Mouse (Mus musculus) liver, adult 2 months (tissue): ENCODE data around the gene Mon2. TPM values are rescaled to one million over a fixed set of nuclear protein-coding genes. Genes with fewer than 3 reads are reported as not detected.
A peak's percentile ranks its signal among the peaks of the same experiment; 100 is the strongest.

Source experiments
- DNase-seq: peaks from one replicate; pipeline ENCODE4 v3.0.0-alpha.2; 2011; ENCODE audit warnings: low read depth, low spot score; ENCODE audit errors: extremely low read depth
- H3K27ac ChIP-seq: fragments of 200-500 bp; replicated peaks from 2 replicates; pipeline ENCODE4 v1.5.1; 2012; ENCODE audit warnings: low read depth, mild to moderate bottlenecking, control low read depth, inconsistent platforms, low read length; ENCODE audit not compliant: insufficient read depth
- H3K27me3 ChIP-seq: fragments of 200-500 bp; 2 replicates; pipeline ENCODE4 v1.6.1; 2012; ENCODE audit warnings: mild to moderate bottlenecking, moderate library complexity, low read length, inconsistent platforms; ENCODE audit not compliant: control insufficient read depth, insufficient read depth
- H3K36me3 ChIP-seq: fragments of 200-500 bp; 2 replicates; pipeline ENCODE4 v1.6.1; 2012; ENCODE audit warnings: low read length, inconsistent platforms; ENCODE audit not compliant: control insufficient read depth, insufficient read depth
- H3K4me1 ChIP-seq: fragments of 200-500 bp; 2 replicates; pipeline ENCODE4 v1.6.1; 2011; ENCODE audit warnings: low read length; ENCODE audit not compliant: control insufficient read depth, insufficient read depth
- H3K4me3 ChIP-seq: fragments of 200-500 bp; 2 replicates; pipeline ENCODE4 v1.5.1; 2011; ENCODE audit warnings: low read depth, mild to moderate bottlenecking, control low read depth, low read length, moderate library complexity; ENCODE audit not compliant: insufficient read depth
- H3K79me2 ChIP-seq: fragments of 200-500 bp; 2 replicates; pipeline ENCODE4 v1.6.1; 2012; ENCODE audit warnings: inconsistent platforms, mild to moderate bottlenecking, low read length, moderate library complexity; ENCODE audit not compliant: control insufficient read depth, insufficient read depth
- H3K9ac ChIP-seq: fragments of 200-500 bp; 2 replicates; pipeline ENCODE4 v1.6.1; 2012; ENCODE audit warnings: low read depth, mild to moderate bottlenecking, control low read depth, inconsistent platforms, low read length
- CTCF ChIP-seq: fragments of 200-500 bp; IDR thresholded peaks from 2 replicates; pipeline ENCODE4 v1.5.1; 2011; ENCODE audit warnings: low read depth, low read length, control low read depth
- POLR2A ChIP-seq: fragments of 200-500 bp; IDR thresholded peaks from 2 replicates; pipeline ENCODE4 v1.6.1; 2011; ENCODE audit warnings: low read length, control low read depth; ENCODE audit not compliant: insufficient read depth; ENCODE audit errors: extremely low read depth
- WGBS: fragments of 180-500 bp; shearing (Covaris S2); methylation state at CpG from one replicate; pipeline ENCODE4 v1.1.7; 2018; 5-methylcytosine and 5-hydroxymethylcytosine counted together
- polyA plus RNA-seq: library from polyadenylated mRNA; depleted of rRNA; stranded (reverse); fragments of >200 nt; gene quantifications from 2 replicates; pipeline ENCODE4 v1.2.3, GENCODE M21; 2012
- total RNA-seq: library from RNA; depleted of rRNA; stranded (reverse); fragments of >200 nt; gene quantifications from 2 replicates; pipeline ENCODE4 v1.2.3, GENCODE M21; 2014

Gene Mon2
- total and polyA plus RNA-seq, 2 experiments: 35.1 to 51.8 TPM

DNA sequence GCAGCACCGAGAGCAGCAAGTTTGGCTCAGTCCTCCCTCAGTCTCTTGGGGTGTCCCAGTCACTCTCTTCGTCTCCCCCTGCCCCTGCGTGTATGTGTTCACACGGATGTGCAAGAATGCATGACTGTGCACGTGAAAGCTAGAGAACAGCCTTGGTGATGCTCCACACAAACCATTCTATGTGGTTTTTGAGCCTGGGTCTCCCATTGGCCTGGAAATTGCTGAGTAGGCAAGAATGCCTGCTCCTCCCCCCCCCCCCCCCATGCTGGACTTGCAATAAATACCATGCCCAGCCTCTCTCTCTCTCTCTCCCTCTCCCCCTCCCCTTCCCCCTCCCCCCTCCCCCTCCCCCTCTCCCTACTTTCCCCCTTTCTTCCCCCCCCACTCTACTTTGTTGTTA, 117.6 kb downstream of the Mon2 start:
- WGBS: 93% methylated on average over 5 of the region's 5 CpGs
- 0 out of 2 replicates have a peak, but pooled peaks cover 3% of the 10 kb centered on the region for H3K27me3 ChIP-seq
- no peak overlapping the region for H3K4me3 ChIP-seq
- TF ChIP-seq CTCF (no peak), POLR2A (no peak)
- H3K36me3 ChIP-seq: no peaks in the 10 kb centered on the region
- H3K27ac ChIP-seq: no peak overlapping the region
- no peaks in the 10 kb centered on the region for H3K79me2 ChIP-seq
- H3K4me1 ChIP-seq: peaks cover 2% of the 10 kb centered on the region; the same call in 1 of the 2 replicates
- H3K9ac ChIP-seq: no peak overlapping the region
- no peak for DNase-seq

GRCm38 (mm10) chr10:122957918-122958317, 118.4 kb downstream of the Mon2 start:
- Histone ChIP-seq H3K4me3 (no peak overlapping the region), H3K27me3 (0 out of 2 replicates have a peak, but pooled peaks cover 3% of the 10 kb centered on the region), H3K79me2 (no peaks in the 10 kb centered on the region), H3K9ac (no peak overlapping the region), H3K4me1 (no peaks in the 10 kb centered on the region), H3K36me3 (no peaks in the 10 kb centered on the region), H3K27ac (no peak overlapping the region)
- WGBS: 82% methylated on average over 2 of the region's 2 CpGs
- TF ChIP-seq POLR2A: no peak
- no peak for TF ChIP-seq CTCF
- no peak for DNase-seq

DNA sequence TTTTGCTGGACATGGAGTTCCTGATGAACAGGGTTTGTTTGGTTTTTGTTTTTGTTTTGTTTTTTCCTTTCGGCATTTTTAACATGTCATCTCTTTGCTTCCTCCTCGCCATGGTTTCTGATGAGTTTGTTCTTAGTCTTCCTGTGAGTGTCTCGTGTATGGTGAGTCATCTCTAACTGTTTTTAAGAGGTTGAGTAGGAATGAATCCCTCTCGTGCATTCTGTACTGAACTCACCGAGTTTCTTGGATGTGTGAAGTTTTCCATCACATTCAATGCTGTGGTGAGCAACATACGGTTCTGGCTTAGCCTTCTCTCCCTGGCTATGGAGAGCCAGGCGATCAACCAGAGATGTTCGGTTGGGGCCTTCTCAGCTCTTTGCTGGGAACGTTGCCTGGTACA, 122.7 kb downstream of the Mon2 start:
- no peaks in the 10 kb centered on the region for H3K27me3 ChIP-seq
- WGBS: 80% methylated on average over 9 of the region's 9 CpGs
- H3K4me3 ChIP-seq: no peak overlapping the region
- TF ChIP-seq POLR2A (no peak), CTCF (no peak)
- H3K9ac ChIP-seq: no peak overlapping the region
- no peaks in the 10 kb centered on the region for H3K36me3 ChIP-seq
- H3K4me1 ChIP-seq: no peaks in the 10 kb centered on the region
- peak; percentile 3 for DNase-seq
- H3K27ac ChIP-seq: no peak overlapping the region
- no peaks in the 10 kb centered on the region for H3K79me2 ChIP-seq

GRCm38 (mm10) chr10:122950966-122951365, 125.3 kb downstream of the Mon2 start:
- H3K36me3 ChIP-seq: no peaks in the 10 kb centered on the region
- H3K9ac ChIP-seq: no peak overlapping the region
- no peaks in the 10 kb centered on the region for H3K79me2 ChIP-seq
- H3K4me1 ChIP-seq: no peaks in the 10 kb centered on the region
- H3K27me3 ChIP-seq: no peaks in the 10 kb centered on the region
- H3K27ac ChIP-seq: no peak overlapping the region
- no peak for DNase-seq
- TF ChIP-seq CTCF (no peak), POLR2A (no peak)
- no peak overlapping the region for H3K4me3 ChIP-seq
- 91% methylated on average over 6 of the region's 6 CpGs for WGBS

DNA sequence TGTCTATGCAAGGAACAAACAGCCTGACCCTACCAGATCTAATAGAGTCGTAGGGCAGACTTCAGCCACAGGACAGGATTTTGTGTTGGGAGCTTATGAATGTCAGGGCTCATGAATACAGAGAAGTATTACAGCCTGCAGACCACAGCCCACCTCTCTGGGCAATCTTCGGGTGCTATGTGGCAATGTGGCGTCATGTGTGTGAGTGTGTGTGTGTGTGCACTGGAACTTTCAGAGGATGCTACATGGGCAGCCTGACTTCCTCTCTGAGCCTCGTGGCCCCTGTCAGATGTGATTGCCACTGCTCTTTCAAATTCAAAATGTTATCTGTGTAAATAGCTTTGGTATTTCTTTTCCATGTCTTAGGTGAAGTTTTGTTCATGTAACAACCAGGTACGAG, 131.4 kb downstream of the Mon2 start:
- no peaks in the 10 kb centered on the region for H3K36me3 ChIP-seq
- H3K27ac ChIP-seq: no peak overlapping the region
- DNase-seq: no peak
- no peak overlapping the region for H3K4me3 ChIP-seq
- no peaks in the 10 kb centered on the region for H3K4me1 ChIP-seq
- no peaks in the 10 kb centered on the region for H3K79me2 ChIP-seq
- no peaks in the 10 kb centered on the region for H3K27me3 ChIP-seq
- TF ChIP-seq CTCF: no peak
- no peak for TF ChIP-seq POLR2A
- 79% methylated on average over 5 of the region's 5 CpGs for WGBS
- no peak overlapping the region for H3K9ac ChIP-seq

DNA sequence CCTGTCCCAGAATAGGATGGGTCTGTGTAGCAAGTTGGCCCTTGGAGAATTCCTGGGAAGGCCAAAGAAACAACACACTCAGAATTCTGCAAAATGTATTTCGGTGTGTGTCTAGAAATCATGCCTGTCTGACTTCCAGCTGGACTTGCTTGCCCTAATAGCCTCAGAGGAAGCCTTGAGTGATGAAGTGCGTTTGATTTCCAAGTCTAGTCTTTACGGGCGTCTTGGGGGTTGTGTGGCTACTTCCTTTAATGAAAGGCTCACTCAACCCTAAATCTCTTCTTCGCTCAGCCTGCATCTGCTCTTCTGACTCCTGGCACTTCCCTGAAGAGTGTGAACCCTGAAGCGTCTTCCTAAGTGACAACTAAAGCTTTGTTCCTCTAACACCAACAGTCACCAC, 132.5 kb downstream of the Mon2 start:
- TF ChIP-seq POLR2A (no peak), CTCF (no peak)
- no peak overlapping the region for H3K9ac ChIP-seq
- H3K79me2 ChIP-seq: no peaks in the 10 kb centered on the region
- DNase-seq: no peak
- 89% methylated on average over 6 of the region's 6 CpGs for WGBS
- no peaks in the 10 kb centered on the region for H3K4me1 ChIP-seq
- no peak overlapping the region for H3K27ac ChIP-seq
- no peaks in the 10 kb centered on the region for H3K36me3 ChIP-seq
- no peak overlapping the region for H3K4me3 ChIP-seq
- no peaks in the 10 kb centered on the region for H3K27me3 ChIP-seq
